Mouse (Mus musculus): Measurements from ENCODE around the gene Endou. TPM values are rescaled to one million over a fixed set of nuclear protein-coding genes. Genes with fewer than 3 reads are reported as not detected.

Gene Endou
- polyA plus RNA-seq, 1 experiment from 2014 or later: 0.22 TPM

- 95% methylated on average over 9 of the region's 9 CpGs for WGBS
- no peak for ATAC-seq
- H3K27ac ChIP-seq (ENCODE audit: low read length): no peak overlapping the region
- H3K4me2 ChIP-seq (ENCODE audit: low read depth, low read length): no peak overlapping the region
- H3K9me3 ChIP-seq (ENCODE audit: control insufficient read depth, low read length): no peaks in the 10 kb centered on the region
- peaks cover 7% of the 10 kb centered on the region; the same call in 1 of the 2 replicates for H3K36me3 ChIP-seq (ENCODE audit: control insufficient read depth, insufficient read depth, low read length)
- no peak overlapping the region for H3K9ac ChIP-seq (ENCODE audit: low read depth, low read length)
- no peaks in the 10 kb centered on the region for H3K27me3 ChIP-seq (replicated peaks; ENCODE audit: control insufficient read depth, insufficient read depth, low read length)
- H3K4me1 ChIP-seq (ENCODE audit: control insufficient read depth, insufficient read depth, low read length): no peaks in the 10 kb centered on the region
- no peak overlapping the region for H3K4me3 ChIP-seq (ENCODE audit: low read length)
Measured at GRCm38 (mm10) chr15:97684118-97684517, 47.0 kb downstream of the Endou start.

GRCm38 (mm10) chr15:97682053-97682452 lies 49.1 kb downstream of the Endou start:
- Histone ChIP-seq H3K4me3 (ENCODE audit: low read length) (no peak overlapping the region), H3K27me3 (replicated peaks; ENCODE audit: control insufficient read depth, insufficient read depth, low read length) (no peaks in the 10 kb centered on the region), H3K9ac (ENCODE audit: low read depth, low read length) (no peak overlapping the region), H3K4me1 (ENCODE audit: control insufficient read depth, insufficient read depth, low read length) (no peaks in the 10 kb centered on the region), H3K36me3 (ENCODE audit: control insufficient read depth, insufficient read depth, low read length) (peaks cover 11% of the 10 kb centered on the region; the same call in 1 of the 2 replicates), H3K4me2 (ENCODE audit: low read depth, low read length) (no peak overlapping the region), H3K9me3 (ENCODE audit: control insufficient read depth, low read length) (no peaks in the 10 kb centered on the region), H3K27ac (ENCODE audit: low read length) (no peak overlapping the region)
- 0 out of 2 replicates have a peak, but pooled peaks have one; percentile 23 for ATAC-seq
- 70% methylated on average over 8 of the region's 8 CpGs for WGBS

- 0 out of 2 replicates have a peak, but pooled peaks have one; percentile 36 for ATAC-seq
- no peak overlapping the region for H3K4me2 ChIP-seq (ENCODE audit: low read depth, low read length)
- peaks cover 14% of the 10 kb centered on the region; the same call in 1 of the 2 replicates for H3K36me3 ChIP-seq (ENCODE audit: control insufficient read depth, insufficient read depth, low read length)
- H3K4me1 ChIP-seq (ENCODE audit: control insufficient read depth, insufficient read depth, low read length): no peaks in the 10 kb centered on the region
- H3K9ac ChIP-seq (ENCODE audit: low read depth, low read length): no peak overlapping the region
- WGBS: 70% methylated on average over 18 of the region's 18 CpGs
- no peaks in the 10 kb centered on the region for H3K27me3 ChIP-seq (replicated peaks; ENCODE audit: control insufficient read depth, insufficient read depth, low read length)
- no peak overlapping the region for H3K4me3 ChIP-seq (ENCODE audit: low read length)
- H3K9me3 ChIP-seq (ENCODE audit: control insufficient read depth, low read length): no peaks in the 10 kb centered on the region
- no peak overlapping the region for H3K27ac ChIP-seq (ENCODE audit: low read length)
Measured at GRCm38 (mm10) chr15:97679991-97680681, 51.0 kb downstream of the Endou start.

- Histone ChIP-seq H3K4me1 (ENCODE audit: control insufficient read depth, insufficient read depth, low read length) (no peaks in the 10 kb centered on the region), H3K4me2 (ENCODE audit: low read depth, low read length) (no peak overlapping the region), H3K4me3 (ENCODE audit: low read length) (no peak overlapping the region), H3K9me3 (ENCODE audit: control insufficient read depth, low read length) (no peaks in the 10 kb centered on the region), H3K27me3 (replicated peaks; ENCODE audit: control insufficient read depth, insufficient read depth, low read length) (no peaks in the 10 kb centered on the region), H3K27ac (ENCODE audit: low read length) (no peak overlapping the region), H3K36me3 (ENCODE audit: control insufficient read depth, insufficient read depth, low read length) (peaks cover 13% of the 10 kb centered on the region; the same call in 1 of the 2 replicates), H3K9ac (ENCODE audit: low read depth, low read length) (no peak overlapping the region)
- ATAC-seq: no peak
- 90% methylated on average over 3 of the region's 3 CpGs for WGBS
Measured at GRCm38 (mm10) chr15:97677341-97677740, 53.8 kb downstream of the Endou start.

GRCm38 (mm10) chr15:97675927-97676326 lies 55.2 kb downstream of the Endou start:
- Histone ChIP-seq H3K4me3 (ENCODE audit: low read length) (no peak overlapping the region), H3K4me1 (ENCODE audit: control insufficient read depth, insufficient read depth, low read length) (no peaks in the 10 kb centered on the region), H3K27ac (ENCODE audit: low read length) (no peak overlapping the region), H3K9ac (ENCODE audit: low read depth, low read length) (no peak overlapping the region), H3K9me3 (ENCODE audit: control insufficient read depth, low read length) (no peaks in the 10 kb centered on the region), H3K27me3 (replicated peaks; ENCODE audit: control insufficient read depth, insufficient read depth, low read length) (no peaks in the 10 kb centered on the region), H3K4me2 (ENCODE audit: low read depth, low read length) (no peak overlapping the region), H3K36me3 (ENCODE audit: control insufficient read depth, insufficient read depth, low read length) (peaks cover 13% of the 10 kb centered on the region; the same call in 1 of the 2 replicates)
- 91% methylated on average over 13 of the region's 13 CpGs for WGBS
- ATAC-seq: no peak

- no peak overlapping the region for H3K4me2 ChIP-seq (ENCODE audit: low read depth, low read length)
- no peaks in the 10 kb centered on the region for H3K27me3 ChIP-seq (replicated peaks; ENCODE audit: control insufficient read depth, insufficient read depth, low read length)
- no peak for ATAC-seq
- no peak overlapping the region for H3K9ac ChIP-seq (ENCODE audit: low read depth, low read length)
- no peaks in the 10 kb centered on the region for H3K9me3 ChIP-seq (ENCODE audit: control insufficient read depth, low read length)
- 93% methylated on average over 4 of the region's 4 CpGs for WGBS
- peaks cover 13% of the 10 kb centered on the region; the same call in 1 of the 2 replicates for H3K36me3 ChIP-seq (ENCODE audit: control insufficient read depth, insufficient read depth, low read length)
- no peak overlapping the region for H3K4me3 ChIP-seq (ENCODE audit: low read length)
- no peaks in the 10 kb centered on the region for H3K4me1 ChIP-seq (ENCODE audit: control insufficient read depth, insufficient read depth, low read length)
- no peak overlapping the region for H3K27ac ChIP-seq (ENCODE audit: low read length)
Measured at GRCm38 (mm10) chr15:97674423-97674822, 56.7 kb downstream of the Endou start.

GRCm38 (mm10) chr15:97673256-97674000 lies 57.7 kb downstream of the Endou start:
- no peaks in the 10 kb centered on the region for H3K4me1 ChIP-seq (ENCODE audit: control insufficient read depth, insufficient read depth, low read length)
- no peaks in the 10 kb centered on the region for H3K27me3 ChIP-seq (replicated peaks; ENCODE audit: control insufficient read depth, insufficient read depth, low read length)
- no peak overlapping the region for H3K4me2 ChIP-seq (ENCODE audit: low read depth, low read length)
- H3K27ac ChIP-seq (ENCODE audit: low read length): no peak overlapping the region
- peaks cover 13% of the 10 kb centered on the region; the same call in 1 of the 2 replicates for H3K36me3 ChIP-seq (ENCODE audit: control insufficient read depth, insufficient read depth, low read length)
- H3K4me3 ChIP-seq (ENCODE audit: low read length): no peak overlapping the region
- WGBS: 85% methylated on average over 7 of the region's 7 CpGs
- H3K9ac ChIP-seq (ENCODE audit: low read depth, low read length): no peak overlapping the region
- H3K9me3 ChIP-seq (ENCODE audit: control insufficient read depth, low read length): no peaks in the 10 kb centered on the region
- ATAC-seq: no peak

- Histone ChIP-seq H3K9ac (ENCODE audit: low read depth, low read length) (no peak overlapping the region), H3K36me3 (ENCODE audit: control insufficient read depth, insufficient read depth, low read length) (peaks cover 8% of the 10 kb centered on the region; the same call in 1 of the 2 replicates), H3K27ac (ENCODE audit: low read length) (no peak overlapping the region), H3K9me3 (ENCODE audit: control insufficient read depth, low read length) (no peaks in the 10 kb centered on the region), H3K27me3 (replicated peaks; ENCODE audit: control insufficient read depth, insufficient read depth, low read length) (no peaks in the 10 kb centered on the region), H3K4me2 (ENCODE audit: low read depth, low read length) (no peak overlapping the region), H3K4me3 (ENCODE audit: low read length) (no peak overlapping the region), H3K4me1 (ENCODE audit: control insufficient read depth, insufficient read depth, low read length) (no peaks in the 10 kb centered on the region)
- 70% methylated on average over 9 of the region's 9 CpGs for WGBS
- ATAC-seq: no peak
Measured at GRCm38 (mm10) chr15:97672211-97672765, 58.9 kb downstream of the Endou start.

- no peaks in the 10 kb centered on the region for H3K9me3 ChIP-seq (ENCODE audit: control insufficient read depth, low read length)
- no peaks in the 10 kb centered on the region for H3K27me3 ChIP-seq (replicated peaks; ENCODE audit: control insufficient read depth, insufficient read depth, low read length)
- 85% methylated on average over 6 of the region's 6 CpGs for WGBS
- H3K36me3 ChIP-seq (ENCODE audit: control insufficient read depth, insufficient read depth, low read length): peaks cover 5% of the 10 kb centered on the region; the same call in 1 of the 2 replicates
- ATAC-seq: no peak
- no peak overlapping the region for H3K9ac ChIP-seq (ENCODE audit: low read depth, low read length)
- no peak overlapping the region for H3K4me3 ChIP-seq (ENCODE audit: low read length)
- no peak overlapping the region for H3K27ac ChIP-seq (ENCODE audit: low read length)
- no peak overlapping the region for H3K4me2 ChIP-seq (ENCODE audit: low read depth, low read length)
- H3K4me1 ChIP-seq (ENCODE audit: control insufficient read depth, insufficient read depth, low read length): no peaks in the 10 kb centered on the region
Measured at GRCm38 (mm10) chr15:97670554-97670953, 60.6 kb downstream of the Endou start.
